Mouse (Mus musculus): ENCODE data around the gene Clip3. TPM values are rescaled to one million over a fixed set of nuclear protein-coding genes. Genes with fewer than 3 reads are reported as not detected.

Clip3 gene
- polyA plus RNA-seq, 1 experiment from 2014 or later, result 0.76 TPM

DNA sequence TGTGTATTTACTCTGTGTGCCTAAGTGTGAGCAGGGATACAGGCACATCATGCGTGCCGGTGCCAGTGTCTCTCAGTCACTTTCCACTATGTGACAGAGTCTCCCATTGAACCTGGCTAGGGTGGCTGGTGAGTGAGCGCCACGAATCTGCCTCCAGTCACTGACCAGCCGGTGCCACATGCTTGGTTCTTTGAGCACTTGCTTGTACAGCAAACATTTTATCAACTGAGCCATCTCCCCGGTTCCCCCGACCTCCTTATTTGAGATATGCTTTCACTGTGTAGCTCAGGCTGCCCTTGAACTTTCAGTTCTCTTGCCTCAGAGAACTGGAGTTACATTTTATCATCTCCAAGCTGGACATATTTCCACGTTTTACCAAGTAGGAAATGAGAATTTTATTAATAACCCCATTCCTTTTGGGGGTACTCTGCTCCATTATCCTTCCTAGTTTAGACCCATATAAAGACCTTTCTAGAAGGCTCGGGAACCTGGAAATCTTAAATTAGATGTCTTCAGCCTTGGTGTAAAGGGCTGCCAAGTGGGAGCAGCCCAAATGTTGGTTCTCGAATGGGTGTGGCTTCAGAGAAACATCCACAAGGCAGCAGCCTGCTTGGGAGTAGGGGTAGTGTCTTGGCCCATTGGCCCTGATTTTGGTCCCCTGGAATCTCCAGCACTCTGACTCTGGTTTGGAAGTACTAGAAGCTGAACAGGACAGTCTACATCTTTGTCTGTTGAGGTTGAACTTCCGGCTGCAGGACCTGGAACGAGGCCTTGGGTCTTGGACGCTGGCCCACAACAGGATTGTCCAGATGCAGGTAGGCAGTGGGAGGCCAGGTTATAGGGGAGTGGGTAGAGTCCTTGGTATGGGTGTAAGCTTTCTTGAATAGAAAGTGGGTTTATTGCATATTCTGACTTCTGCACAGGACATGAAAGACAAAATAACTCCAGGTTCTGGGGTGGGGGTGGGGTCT, 24.3 kb downstream of the Clip3 start:
- Histone ChIP-seq H3K27ac (replicated peaks) (no peak overlapping the region), H3K4me2 (peak overlapping the region; percentile 47), H3K4me1 (replicated peaks) (peaks cover 20% of the 10 kb centered on the region), H3K9ac (no peak overlapping the region), H3K4me3 (replicated peaks) (peak overlapping the region; percentile 30), H3K36me3 (replicated peaks) (0 out of 2 replicates have a peak, but pooled peaks cover 3% of the 10 kb centered on the region), H3K27me3 (no peaks in the 10 kb centered on the region), H3K9me3 (replicated peaks) (no peaks in the 10 kb centered on the region)
- 50% methylated on average over 13 of the region's 13 CpGs for WGBS (ENCODE audit: insufficient replicate concordance)
- no peak for ATAC-seq (ENCODE audit: insufficient read depth)

DNA sequence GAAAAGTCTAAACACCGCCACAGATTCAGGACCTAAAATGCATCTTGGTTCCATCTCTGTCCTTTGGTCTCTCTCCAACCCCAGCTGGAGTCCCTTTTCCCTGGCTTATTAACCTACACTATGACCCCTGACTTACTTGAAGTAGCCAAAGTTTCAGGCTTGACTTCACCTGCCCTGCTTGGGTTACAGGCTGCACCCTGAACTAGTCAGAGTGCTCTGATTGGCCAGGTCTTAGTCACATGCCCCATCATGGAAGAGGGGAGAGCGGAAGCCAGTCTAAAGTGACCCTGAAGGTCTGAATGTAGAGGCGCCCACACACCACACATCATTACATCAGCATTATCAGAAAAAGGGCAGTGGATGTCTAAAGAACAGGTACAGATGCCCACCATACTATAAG, 26.6 kb downstream of the Clip3 start:
- H3K4me2 ChIP-seq, result no peak overlapping the region
- ATAC-seq (ENCODE audit: insufficient read depth), result no peak

DNA sequence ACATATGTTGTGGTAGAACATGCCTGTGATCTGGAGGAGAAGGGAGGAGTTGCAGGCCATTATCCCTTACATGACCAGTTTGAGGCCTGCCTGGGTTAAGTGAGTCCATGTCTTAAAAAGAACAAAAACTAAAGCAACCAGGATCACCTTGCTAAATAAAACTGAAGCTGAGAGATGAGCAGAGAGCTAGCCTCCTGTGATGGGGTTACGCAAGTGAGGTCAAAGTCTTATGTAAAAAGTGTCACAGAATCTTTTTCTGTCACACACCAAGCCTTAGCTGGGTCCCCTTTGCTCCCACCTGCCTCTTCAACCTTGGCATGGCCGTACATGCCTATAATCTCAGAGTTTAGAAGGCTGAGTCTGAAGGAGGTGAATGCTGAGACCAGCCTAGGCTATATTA, 29.4 kb downstream of the Clip3 start:
- Histone ChIP-seq H3K27ac (replicated peaks) (no peak overlapping the region), H3K9ac (no peak overlapping the region), H3K4me2 (peak overlapping the region; percentile 96), H3K9me3 (replicated peaks) (no peaks in the 10 kb centered on the region), H3K27me3 (0 out of 2 replicates have a peak, but pooled peaks cover 4% of the 10 kb centered on the region), H3K4me3 (replicated peaks) (peak overlapping the region; percentile 78), H3K36me3 (replicated peaks) (no peaks in the 10 kb centered on the region), H3K4me1 (replicated peaks) (peaks cover 28% of the 10 kb centered on the region)
- ATAC-seq (ENCODE audit: insufficient read depth), result no peak
- WGBS (ENCODE audit: insufficient replicate concordance), result 75% methylated on average over 2 of the region's 2 CpGs

More for the DNA sequence above, 26.6 kb downstream of the Clip3 start:
- WGBS (ENCODE audit: insufficient replicate concordance), result 73% methylated on average over 3 of the region's 3 CpGs
- no peaks in the 10 kb centered on the region for H3K36me3 ChIP-seq (replicated peaks)
- no peak overlapping the region for H3K9ac ChIP-seq
- H3K4me3 ChIP-seq (replicated peaks), result no peak overlapping the region
- no peaks in the 10 kb centered on the region for H3K27me3 ChIP-seq
- no peaks in the 10 kb centered on the region for H3K9me3 ChIP-seq (replicated peaks)
- no peak overlapping the region for H3K27ac ChIP-seq (replicated peaks)
- H3K4me1 ChIP-seq (replicated peaks), result peaks cover 40% of the 10 kb centered on the region

DNA sequence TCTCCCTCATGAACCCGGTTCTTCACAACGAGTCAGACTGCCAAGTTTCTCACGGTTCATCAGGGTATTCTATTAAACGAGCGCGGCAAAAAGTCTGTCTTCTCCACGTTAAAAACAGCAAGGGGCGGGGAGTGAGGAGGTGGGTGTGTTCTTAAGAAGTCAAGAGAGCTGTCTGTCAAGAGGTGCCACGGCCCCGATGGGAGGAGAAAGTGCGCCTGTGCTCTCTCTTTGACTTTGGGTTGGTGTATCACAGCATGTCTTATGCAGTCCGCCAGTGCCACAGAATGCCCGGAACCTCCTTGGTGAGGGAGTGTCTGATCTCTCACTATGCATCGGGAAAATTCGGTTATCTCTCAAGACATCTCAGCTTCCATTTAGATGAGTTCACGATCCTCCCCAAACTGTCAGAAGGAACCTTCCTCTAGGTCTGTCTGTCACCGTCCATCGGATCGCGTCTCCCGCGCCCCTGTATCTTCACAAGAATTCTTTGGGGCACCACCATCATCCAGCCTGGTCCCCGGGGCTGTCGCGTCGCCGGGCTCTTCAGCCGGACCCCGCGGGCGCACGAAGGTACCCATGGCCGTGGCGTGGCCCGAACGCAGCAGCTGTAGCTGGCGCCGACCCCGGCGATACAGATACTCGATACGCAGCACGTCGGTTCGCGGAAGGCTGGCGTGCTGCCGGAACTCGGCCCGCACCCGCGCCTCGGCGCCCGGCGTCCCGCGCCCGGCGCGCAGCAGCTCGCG, 30.2 kb downstream of the Clip3 start, which contains the start of gene E130208F15Rik:
Gene E130208F15Rik, plus strand, starts transcription at position 202 of the 746 bp plus-strand sequence.
- Histone ChIP-seq H3K9me3 (replicated peaks) (no peaks in the 10 kb centered on the region), H3K4me1 (replicated peaks) (peaks cover 28% of the 10 kb centered on the region), H3K27ac (replicated peaks) (peak within 1 kb of the TSS; percentile 82), H3K4me2 (peak within 1 kb of the TSS; percentile 96), H3K4me3 (replicated peaks) (peak within 1 kb of the TSS; percentile 78), H3K36me3 (replicated peaks) (no peaks in the 10 kb centered on the region), H3K9ac (peak within 1 kb of the TSS; percentile 76), H3K27me3 (0 out of 2 replicates have a peak, but pooled peaks cover 4% of the 10 kb centered on the region)
- WGBS (ENCODE audit: insufficient replicate concordance), result under 1% methylated on average over 63 of the region's 63 CpGs
- peak; percentile 62 for ATAC-seq (ENCODE audit: insufficient read depth)

DNA sequence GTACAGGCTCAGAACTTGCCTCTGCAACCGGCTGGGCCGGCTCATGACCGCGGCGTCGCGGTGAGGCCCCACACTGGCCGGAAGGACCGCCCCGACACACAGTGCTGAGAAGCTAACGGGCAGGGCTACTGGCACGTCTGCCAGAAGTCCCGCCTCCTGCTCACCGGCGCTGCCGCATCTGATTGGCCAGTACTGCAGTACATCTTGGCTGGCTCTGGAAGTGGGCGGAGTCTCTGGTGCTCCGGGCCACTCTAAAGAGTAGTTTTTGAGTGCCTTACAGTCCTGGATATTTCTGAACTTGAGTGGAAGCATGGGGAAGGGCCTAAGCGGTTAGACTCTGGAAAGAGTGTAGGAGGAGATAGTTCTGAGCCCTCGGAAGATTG, 30.7 kb downstream of the Clip3 start:
- ATAC-seq (ENCODE audit: insufficient read depth), result peak; percentile 97
- Histone ChIP-seq H3K4me1 (replicated peaks) (peaks cover 28% of the 10 kb centered on the region), H3K27me3 (0 out of 2 replicates have a peak, but pooled peaks cover 4% of the 10 kb centered on the region), H3K36me3 (replicated peaks) (no peaks in the 10 kb centered on the region), H3K4me2 (peak overlapping the region; percentile 96), H3K9ac (peak overlapping the region; percentile 76), H3K4me3 (replicated peaks) (peak overlapping the region; percentile 78), H3K27ac (replicated peaks) (peak overlapping the region; percentile 82), H3K9me3 (replicated peaks) (no peaks in the 10 kb centered on the region)
- under 1% methylated on average over 19 of the region's 20 CpGs for WGBS (ENCODE audit: insufficient replicate concordance)

DNA sequence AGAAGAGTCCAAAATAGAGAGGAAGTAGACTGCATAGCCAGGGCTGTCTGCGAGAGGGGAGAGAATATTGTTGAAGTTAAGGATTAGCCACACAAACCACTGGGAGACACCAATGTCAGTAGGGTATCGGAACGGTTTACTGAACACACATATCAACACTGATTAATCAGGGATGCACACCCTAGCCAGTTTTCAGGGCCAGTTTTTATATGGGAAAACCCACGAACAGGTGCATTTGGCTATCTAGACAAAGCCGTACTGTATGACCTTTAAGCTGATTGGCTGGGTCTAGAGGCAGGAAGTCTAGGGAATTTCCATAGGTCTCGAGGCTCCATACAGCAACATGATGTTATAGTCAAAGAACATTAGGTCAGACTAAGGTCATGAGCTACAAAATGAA, 31.3 kb downstream of the Clip3 start:
- Histone ChIP-seq H3K27me3 (0 out of 2 replicates have a peak, but pooled peaks cover 4% of the 10 kb centered on the region), H3K9ac (peak overlapping the region; percentile 48), H3K27ac (replicated peaks) (peak overlapping the region; percentile 73), H3K9me3 (replicated peaks) (no peaks in the 10 kb centered on the region), H3K4me3 (replicated peaks) (peak overlapping the region; percentile 78), H3K36me3 (replicated peaks) (no peaks in the 10 kb centered on the region), H3K4me2 (peak overlapping the region; percentile 96), H3K4me1 (replicated peaks) (peaks cover 28% of the 10 kb centered on the region)
- 6% methylated on average over 6 of the region's 6 CpGs for WGBS (ENCODE audit: insufficient replicate concordance)
- 0 out of 2 replicates have a peak, but pooled peaks have one; percentile 0 for ATAC-seq (ENCODE audit: insufficient read depth)

DNA sequence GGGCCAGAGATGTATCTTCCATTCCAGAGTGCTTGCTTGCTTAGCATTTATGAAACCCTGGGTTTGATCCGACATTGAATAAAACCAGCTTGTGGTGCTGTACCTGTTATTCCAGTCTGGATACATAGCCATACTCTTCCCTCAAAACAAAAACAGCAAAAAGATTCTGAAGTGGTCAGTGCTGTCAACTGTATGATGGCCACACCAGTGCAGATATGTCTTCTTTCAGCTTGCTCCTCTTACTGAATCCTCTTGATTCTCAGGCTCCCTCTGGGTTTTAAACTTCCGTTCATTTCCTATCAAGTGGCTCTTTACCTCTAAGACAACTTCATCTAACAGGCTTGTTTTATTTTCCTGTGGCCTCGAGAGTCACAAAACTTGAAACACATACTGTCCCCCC, 32.3 kb downstream of the Clip3 start, which contains the start of gene Sdhaf1:
Gene Sdhaf1, minus strand, starts transcription at position 101 of the 400 bp plus-strand sequence.
- H3K27ac ChIP-seq (replicated peaks), result peak within 1 kb of the TSS; percentile 73
- peak within 1 kb of the TSS; percentile 48 for H3K9ac ChIP-seq
- no peaks in the 10 kb centered on the region for H3K9me3 ChIP-seq (replicated peaks)
- WGBS (ENCODE audit: insufficient replicate concordance), result 61% methylated on average over 3 of the region's 3 CpGs
- 0 out of 2 replicates have a peak, but pooled peaks cover 4% of the 10 kb centered on the region for H3K27me3 ChIP-seq
- H3K4me3 ChIP-seq (replicated peaks), result peak within 1 kb of the TSS; percentile 78
- peak within 1 kb of the TSS; percentile 96 for H3K4me2 ChIP-seq
- ATAC-seq (ENCODE audit: insufficient read depth), result no peak
- no peaks in the 10 kb centered on the region for H3K36me3 ChIP-seq (replicated peaks)
- H3K4me1 ChIP-seq (replicated peaks), result peaks cover 28% of the 10 kb centered on the region

DNA sequence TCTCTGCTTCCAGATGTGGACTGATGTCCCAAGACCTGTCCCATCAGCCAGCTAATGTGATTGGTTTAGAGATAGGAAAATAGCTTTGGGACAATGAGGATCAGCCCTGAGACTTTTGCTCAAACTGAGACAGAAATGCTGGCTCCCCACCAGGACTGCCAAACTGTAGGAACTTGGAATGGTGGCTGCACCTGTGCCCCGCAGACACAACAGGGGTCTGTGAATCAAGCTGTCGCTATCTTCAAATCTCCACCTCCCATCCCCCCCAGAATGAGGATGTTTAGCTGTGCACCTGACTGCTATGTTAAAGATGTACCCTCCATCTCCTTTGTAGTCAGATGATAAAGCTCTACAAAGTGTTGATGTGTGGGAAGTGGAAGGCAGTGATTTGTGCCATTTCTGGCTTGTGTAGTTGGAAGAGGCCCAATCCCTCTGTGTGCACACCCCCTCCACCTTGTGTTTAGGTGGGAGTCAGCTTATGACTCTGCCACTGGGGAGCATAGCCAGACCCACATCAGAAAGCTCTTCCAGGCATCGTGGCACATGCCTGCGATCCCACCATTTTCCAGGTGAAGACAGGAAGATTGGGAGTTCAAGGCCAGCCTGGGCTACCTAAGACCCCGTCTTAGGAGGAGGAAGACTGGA, 32.9 kb downstream of the Clip3 start:
- Histone ChIP-seq H3K36me3 (replicated peaks) (no peaks in the 10 kb centered on the region), H3K9ac (no peak overlapping the region), H3K9me3 (replicated peaks) (no peaks in the 10 kb centered on the region), H3K27ac (replicated peaks) (no peak overlapping the region), H3K4me1 (replicated peaks) (peaks cover 28% of the 10 kb centered on the region), H3K27me3 (0 out of 2 replicates have a peak, but pooled peaks cover 4% of the 10 kb centered on the region), H3K4me3 (replicated peaks) (no peak overlapping the region), H3K4me2 (no peak overlapping the region)
- WGBS (ENCODE audit: insufficient replicate concordance), result 64% methylated on average over 5 of the region's 5 CpGs
- no peak for ATAC-seq (ENCODE audit: insufficient read depth)

DNA sequence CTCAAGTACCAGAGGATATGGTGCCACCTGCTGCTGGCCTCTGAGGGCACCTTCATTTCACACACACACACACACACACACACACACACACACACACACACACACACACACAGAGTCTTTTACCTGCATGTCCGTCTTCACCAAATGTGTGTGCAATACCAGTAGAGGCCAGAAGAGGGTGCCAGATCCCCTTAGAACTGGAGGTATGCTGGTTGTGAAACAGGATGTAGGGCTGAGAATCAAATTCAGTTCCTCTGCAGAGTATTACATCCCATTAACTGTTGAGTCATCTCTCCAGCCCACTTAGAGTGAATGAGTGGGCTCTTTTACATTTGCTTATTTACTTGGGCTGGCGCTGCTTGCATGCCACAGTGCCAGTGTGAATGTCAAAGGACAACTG, 33.8 kb downstream of the Clip3 start:
- WGBS (ENCODE audit: insufficient replicate concordance), result 40% methylated on average over 2 of the region's 2 CpGs
- H3K4me2 ChIP-seq, result no peak overlapping the region

DNA sequence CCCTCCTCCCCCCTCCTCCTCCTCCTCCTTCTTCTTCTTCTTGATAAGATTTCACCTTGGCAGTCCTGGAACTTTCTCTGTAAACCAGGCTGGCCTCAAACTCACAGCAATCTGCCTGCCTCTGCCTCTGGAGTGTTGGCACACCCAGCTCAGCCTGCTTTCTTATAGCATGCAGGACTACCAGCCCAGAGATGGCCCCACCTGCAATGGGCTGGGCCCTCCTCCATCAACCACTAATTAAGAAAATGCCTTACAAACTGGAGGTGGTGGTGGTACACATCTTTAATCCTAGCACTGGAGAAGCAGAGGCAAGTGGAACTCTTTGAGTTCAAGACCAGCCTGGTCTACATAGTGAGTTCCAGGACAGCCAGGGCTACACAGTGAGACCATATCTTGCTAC, 34.9 kb downstream of the Clip3 start:
- no peak overlapping the region for H3K27ac ChIP-seq (replicated peaks)
- H3K27me3 ChIP-seq, result peaks cover 10% of the 10 kb centered on the region
- H3K9me3 ChIP-seq (replicated peaks), result no peaks in the 10 kb centered on the region
- H3K4me1 ChIP-seq (replicated peaks), result peaks cover 15% of the 10 kb centered on the region
- no peak overlapping the region for H3K4me3 ChIP-seq (replicated peaks)
- no peak for ATAC-seq (ENCODE audit: insufficient read depth)
- H3K36me3 ChIP-seq (replicated peaks), result no peaks in the 10 kb centered on the region
- no peak overlapping the region for H3K4me2 ChIP-seq
- no peak overlapping the region for H3K9ac ChIP-seq

More for the DNA sequence above, 33.8 kb downstream of the Clip3 start:
- no peak overlapping the region for H3K9ac ChIP-seq
- peaks cover 7% of the 10 kb centered on the region; the same call in 1 of the 2 replicates for H3K27me3 ChIP-seq
- H3K4me1 ChIP-seq (replicated peaks), result peaks cover 25% of the 10 kb centered on the region
- no peak overlapping the region for H3K27ac ChIP-seq (replicated peaks)
- no peaks in the 10 kb centered on the region for H3K36me3 ChIP-seq (replicated peaks)
- H3K9me3 ChIP-seq (replicated peaks), result no peaks in the 10 kb centered on the region
- no peak overlapping the region for H3K4me3 ChIP-seq (replicated peaks)
- ATAC-seq (ENCODE audit: insufficient read depth), result no peak

Data from liver, embryonic 15.5 days (tissue).